Comparison of ENCODE assay signal across 13 mouse cellular contexts in the genomic region with DNA sequence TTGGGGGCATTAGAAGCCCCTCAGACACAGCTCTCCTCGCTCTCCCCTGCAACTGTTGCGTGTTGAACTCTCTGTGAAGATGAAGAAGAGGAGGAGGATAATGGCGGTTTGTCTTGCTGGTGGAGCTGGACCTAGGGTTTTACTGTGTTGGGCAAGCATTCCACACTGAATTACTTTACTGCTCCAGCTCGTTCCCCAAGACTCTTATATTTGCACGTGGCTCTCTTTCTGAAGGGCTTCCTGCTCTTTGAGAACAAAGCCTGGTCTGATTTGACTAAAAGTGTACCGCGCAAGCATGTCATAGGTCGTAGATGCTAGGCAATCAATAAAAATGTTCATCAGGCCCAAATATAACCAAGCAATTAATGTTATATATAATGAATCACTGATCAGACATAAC.
"Had no signal": no experiment of that assay in that cellular context is flagged by ENCODE, and none has a peak within 500 bp of the region (broad histone marks: within the 10 kb centered on the region; RNA-seq: fewer than 3 reads in every experiment).

No protein-coding gene starts in this region.

- H3K4me3 ChIP-seq: left cerebral cortex, adult 2 months; limb, embryonic 15.5 days; liver, embryonic 12.5 days; midbrain, embryonic 12.5 days; neural tube, embryonic 13.5 days had no signal

- H3K36me3 ChIP-seq: limb, embryonic 15.5 days; liver, embryonic 12.5 days; midbrain, embryonic 12.5 days; neural tube, embryonic 13.5 days had no signal

- H3K4me2 ChIP-seq: limb, embryonic 15.5 days; liver, embryonic 12.5 days; midbrain, embryonic 12.5 days; neural tube, embryonic 13.5 days had no signal

- DNase-seq: kidney, adult 11 months; kidney, adult 9 months; kidney, postnatal 36 days; right cerebral cortex, postnatal 14 days; thymus, postnatal 4 days had no signal

- H3K27me3 ChIP-seq: limb, embryonic 15.5 days; liver, embryonic 12.5 days; midbrain, embryonic 12.5 days; neural tube, embryonic 13.5 days had no signal

- ATAC-seq: hindbrain, postnatal 0 days; liver, embryonic 12.5 days; midbrain, embryonic 16.5 days had no signal

- H3K9me3 ChIP-seq: limb, embryonic 15.5 days; liver, embryonic 12.5 days; midbrain, embryonic 12.5 days; neural tube, embryonic 13.5 days had no signal

- H3K4me1 ChIP-seq: midbrain, embryonic 12.5 days; neural tube, embryonic 13.5 days had no signal

- H3K27ac ChIP-seq: hindbrain, postnatal 0 days; kidney, postnatal 0 days; left cerebral cortex, adult 2 months; limb, embryonic 15.5 days; liver, embryonic 12.5 days; midbrain, embryonic 12.5 days; neural tube, embryonic 13.5 days had no signal

- H3K9ac ChIP-seq: limb, embryonic 15.5 days; liver, embryonic 12.5 days; midbrain, embryonic 12.5 days; neural tube, embryonic 13.5 days had no signal
